Mouse (Mus musculus) forelimb bud, embryonic 11.5 days (tissue): ENCODE data around the gene Mavs.

Source experiments
- DNase-seq: peaks from one replicate; pipeline ENCODE4 v3.0.0-alpha.2; 2012; ENCODE audit warnings: low read depth, low spot score

Gene Mavs

GRCm38 (mm10) chr2:131233307-131234126, at the start of gene Mavs:
Gene Mavs, plus strand, starts transcription at chr2:131234063.
- DNase-seq, result peak; percentile 94

GRCm38 (mm10) chr2:131186343-131186742, 47.5 kb upstream of the Mavs start:
- no peak for DNase-seq

- DNase-seq, result peak; percentile 84
Observed at GRCm38 (mm10) chr2:131186771-131187601, 46.9 kb upstream of the Mavs start, which contains the start of the genes Cdc25b and Spef1. Gene Cdc25b, plus strand, starts transcription at chr2:131186949. Gene Spef1, minus strand, starts transcription at chr2:131187282.

- DNase-seq, result no peak
Observed at GRCm38 (mm10) chr2:131187602-131187922, 46.3 kb upstream of the Mavs start.

- DNase-seq, result no peak
Observed at GRCm38 (mm10) chr2:131188311-131188710, 45.6 kb upstream of the Mavs start.

GRCm38 (mm10) chr2:131189521-131190309, 44.1 kb upstream of the Mavs start:
- no peak for DNase-seq

GRCm38 (mm10) chr2:131190344-131191004, 43.4 kb upstream of the Mavs start:
- DNase-seq, result no peak

GRCm38 (mm10) chr2:131191005-131191390, 42.9 kb upstream of the Mavs start:
- no peak for DNase-seq

GRCm38 (mm10) chr2:131196606-131197316, 37.1 kb upstream of the Mavs start:
- DNase-seq, result no peak

- DNase-seq, result no peak
Observed at GRCm38 (mm10) chr2:131200710-131201109, 33.2 kb upstream of the Mavs start.

- no peak for DNase-seq
Observed at GRCm38 (mm10) chr2:131201262-131201661, 32.6 kb upstream of the Mavs start.

- DNase-seq, result no peak
Observed at GRCm38 (mm10) chr2:131203816-131204409, 29.9 kb upstream of the Mavs start.

- no peak for DNase-seq
Observed at GRCm38 (mm10) chr2:131204410-131204981, 29.4 kb upstream of the Mavs start.

- no peak for DNase-seq
Observed at GRCm38 (mm10) chr2:131205521-131206182, 28.2 kb upstream of the Mavs start.

- no peak for DNase-seq
Observed at GRCm38 (mm10) chr2:131206778-131207177, 27.1 kb upstream of the Mavs start, which contains the start of gene Ap5s1. Gene Ap5s1, plus strand, starts transcription at chr2:131207078.

GRCm38 (mm10) chr2:131208356-131208755, 25.5 kb upstream of the Mavs start:
- no peak for DNase-seq

GRCm38 (mm10) chr2:131209125-131209795, 24.6 kb upstream of the Mavs start:
- no peak for DNase-seq

- peak; percentile 94 for DNase-seq
Observed at GRCm38 (mm10) chr2:131209969-131210792, 23.7 kb upstream of the Mavs start.
